Mouse (Mus musculus): ENCODE data around the gene Marveld2. TPM values are rescaled to one million over a fixed set of nuclear protein-coding genes. Genes with fewer than 3 reads are reported as not detected.
A peak's percentile ranks its signal among the peaks of the same experiment; 100 is the strongest.

Gene Marveld2
- polyA plus RNA-seq, 1 experiment, result 0.07 TPM

DNA sequence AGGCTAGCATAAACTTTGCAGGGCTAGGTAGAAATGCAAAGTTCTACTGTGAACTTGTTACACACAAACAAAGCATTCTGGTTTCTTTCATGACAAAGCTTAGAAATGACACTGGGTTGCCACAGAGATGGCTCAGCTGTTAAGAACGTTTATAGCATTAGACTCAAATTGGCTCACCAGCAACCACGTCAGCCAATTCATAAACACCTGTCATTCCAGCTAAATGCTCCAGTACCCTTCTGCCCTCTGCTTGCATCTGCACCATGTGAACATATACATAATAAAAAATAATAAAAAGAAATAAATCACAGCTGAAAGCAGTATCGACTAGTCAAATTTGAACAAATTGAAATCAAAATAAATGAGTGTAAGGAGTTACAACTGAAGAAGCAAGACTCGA is 5.5 kb upstream of the Marveld2 start:
- H3K36me3 ChIP-seq (ENCODE audit: control insufficient read depth, insufficient read depth), result peaks cover 45% of the 10 kb centered on the region
- H3K4me3 ChIP-seq, result no peak overlapping the region
- TF ChIP-seq MYOD1 (IDR thresholded peaks at IDR 0.05; ENCODE audit: control insufficient read depth in 1 of 3, insufficient read length in 2 of 3, low read depth in 2 of 3) (peak in 2 of 3 experiments; percentile 13 to 59), CEBPB (IDR thresholded peaks at IDR 0.05; ENCODE audit: insufficient read depth, poor library complexity, severe bottlenecking) (no peak), MYOG (IDR thresholded peaks at IDR 0.05; ENCODE audit: control insufficient read depth in 1 of 3, insufficient read depth in 1 of 3, insufficient read length in 2 of 3, low read depth in 2 of 3) (peak in 1 of 3 experiments; percentile 57)

DNA sequence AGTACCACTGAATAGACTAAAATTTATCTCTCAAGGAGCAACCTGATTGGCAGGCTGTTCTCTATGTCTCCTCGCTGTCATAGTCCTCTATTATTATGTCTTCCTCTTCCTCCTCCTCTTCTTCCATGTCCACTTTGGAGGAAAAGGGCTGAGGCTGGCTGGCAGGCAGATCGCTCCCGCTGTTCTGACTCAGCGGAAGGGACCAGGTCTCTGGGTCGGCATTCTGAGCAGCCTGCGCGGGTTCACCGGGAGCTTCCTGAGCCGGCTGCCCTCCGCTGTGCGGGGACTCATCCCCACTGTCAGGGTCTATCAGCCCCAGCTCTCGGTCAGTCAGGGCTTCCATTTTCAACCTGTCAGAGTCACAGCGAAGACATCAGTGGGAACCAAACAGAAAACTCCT is 812 bp upstream of the Marveld2 start:
- H3K36me3 ChIP-seq (ENCODE audit: control insufficient read depth, insufficient read depth), result peaks cover 28% of the 10 kb centered on the region
- H3K4me2 ChIP-seq (ENCODE audit: low read depth), result no peak overlapping the region
- H3K79me2 ChIP-seq (ENCODE audit: control insufficient read depth, insufficient read depth), result no peaks in the 10 kb centered on the region
- no peak overlapping the region for H3K4me3 ChIP-seq
- no peaks in the 10 kb centered on the region for H3K27me3 ChIP-seq (ENCODE audit: control insufficient read depth, insufficient read depth, insufficient read length)
- no peak overlapping the region for H3ac ChIP-seq (ENCODE audit: control insufficient read depth, insufficient read length)
- TF ChIP-seq REST (IDR thresholded peaks at IDR 0.05; ENCODE audit: insufficient read depth, insufficient read length) (no peak), MAX (IDR thresholded peaks at IDR 0.05; ENCODE audit: low read depth) (no peak), POLR2AphosphoS2 (IDR thresholded peaks at IDR 0.05; ENCODE audit: insufficient read length, low read depth) (no peak), E2F4 (IDR thresholded peaks at IDR 0.05; ENCODE audit: insufficient read depth) (no peak), POLR2A (IDR thresholded peaks at IDR 0.05; ENCODE audit: insufficient read length, low read depth) (no peak), CEBPB (IDR thresholded peaks at IDR 0.05; ENCODE audit: insufficient read depth, poor library complexity, severe bottlenecking) (no peak), TCF3 (IDR thresholded peaks at IDR 0.05; ENCODE audit: insufficient read length, low read depth) (no peak), USF1 (IDR thresholded peaks at IDR 0.05; ENCODE audit: low read depth) (no peak), TCF12 (IDR thresholded peaks at IDR 0.05; ENCODE audit: insufficient read depth, poor library complexity, severe bottlenecking) (no peak), MYOD1 (IDR thresholded peaks at IDR 0.05; ENCODE audit: control insufficient read depth in 1 of 3, insufficient read length in 2 of 3, low read depth in 2 of 3) (no peak), MYOG (IDR thresholded peaks at IDR 0.05; ENCODE audit: control insufficient read depth in 1 of 3, insufficient read depth in 1 of 3, insufficient read length in 2 of 3, low read depth in 2 of 3) (no peak)

More for the DNA sequence above, 5.5 kb upstream of the Marveld2 start:
- no peaks in the 10 kb centered on the region for H3K79me2 ChIP-seq (ENCODE audit: control insufficient read depth, insufficient read depth)
- H3ac ChIP-seq (ENCODE audit: control insufficient read depth, insufficient read length), result no peak overlapping the region
- H3K4me2 ChIP-seq (ENCODE audit: low read depth), result no peak overlapping the region
- no peaks in the 10 kb centered on the region for H3K27me3 ChIP-seq (ENCODE audit: control insufficient read depth, insufficient read depth, insufficient read length)

DNA sequence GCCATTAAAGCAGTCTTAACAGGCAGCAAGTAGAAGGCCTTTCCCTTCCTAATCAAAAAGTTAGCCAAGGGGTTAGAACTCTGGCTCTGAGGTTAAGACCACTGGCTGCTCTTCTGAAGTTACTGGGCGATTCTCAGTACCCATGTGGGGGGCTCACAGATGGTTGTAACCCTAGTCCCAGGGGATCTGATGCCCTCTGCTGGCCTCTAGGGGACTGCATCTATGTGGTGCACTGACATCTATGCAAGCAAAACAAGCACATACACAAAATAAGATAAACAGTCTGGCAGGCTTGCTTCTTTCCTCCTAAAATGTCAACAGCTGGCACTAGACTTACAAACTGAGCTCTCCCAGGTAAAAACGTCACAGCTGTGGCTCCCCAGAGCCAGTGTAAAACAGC is 3.9 kb downstream of the Marveld2 start:
- no peaks in the 10 kb centered on the region for H3K27me3 ChIP-seq (ENCODE audit: control insufficient read depth, insufficient read depth, insufficient read length)
- H3K36me3 ChIP-seq (ENCODE audit: control insufficient read depth, insufficient read depth), result no peaks in the 10 kb centered on the region
- TF ChIP-seq TCF3 (IDR thresholded peaks at IDR 0.05; ENCODE audit: insufficient read length, low read depth) (no peak), E2F4 (IDR thresholded peaks at IDR 0.05; ENCODE audit: insufficient read depth) (no peak), MYOD1 (IDR thresholded peaks at IDR 0.05; ENCODE audit: control insufficient read depth in 1 of 3, insufficient read length in 2 of 3, low read depth in 2 of 3) (no peak), USF1 (IDR thresholded peaks at IDR 0.05; ENCODE audit: low read depth) (no peak), POLR2AphosphoS2 (IDR thresholded peaks at IDR 0.05; ENCODE audit: insufficient read length, low read depth) (no peak), REST (IDR thresholded peaks at IDR 0.05; ENCODE audit: insufficient read depth, insufficient read length) (no peak), TCF12 (IDR thresholded peaks at IDR 0.05; ENCODE audit: insufficient read depth, poor library complexity, severe bottlenecking) (no peak)
- no peak overlapping the region for H3K4me3 ChIP-seq
- H3K4me2 ChIP-seq (ENCODE audit: low read depth), result no peak overlapping the region
- H3K79me2 ChIP-seq (ENCODE audit: control insufficient read depth, insufficient read depth), result no peaks in the 10 kb centered on the region
- no peak overlapping the region for H3ac ChIP-seq (ENCODE audit: control insufficient read depth, insufficient read length)

DNA sequence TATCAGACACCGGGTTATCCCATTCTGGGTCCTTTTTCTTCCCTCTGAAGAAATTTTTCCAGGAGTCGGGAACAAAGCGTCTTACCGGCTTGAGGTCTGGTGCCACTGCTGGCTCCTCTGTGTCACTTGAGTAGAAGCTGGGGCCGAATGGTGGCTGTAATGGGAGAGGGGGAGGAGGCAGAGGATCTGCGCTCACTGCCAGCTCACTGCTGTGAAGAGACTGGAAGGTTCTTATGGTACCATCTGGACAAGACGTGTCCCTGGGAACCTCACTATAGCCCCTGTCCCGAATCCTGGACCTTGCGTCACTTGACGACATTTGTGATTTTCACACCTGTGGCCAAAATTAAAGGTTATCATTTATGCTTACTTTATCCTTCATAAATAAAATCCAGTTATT is 4.5 kb downstream of the Marveld2 start:
- Histone ChIP-seq H3K4me3 (no peak overlapping the region), H3ac (ENCODE audit: control insufficient read depth, insufficient read length) (no peak overlapping the region), H3K4me2 (ENCODE audit: low read depth) (no peak overlapping the region), H3K27me3 (ENCODE audit: control insufficient read depth, insufficient read depth, insufficient read length) (no peaks in the 10 kb centered on the region), H3K36me3 (ENCODE audit: control insufficient read depth, insufficient read depth) (no peaks in the 10 kb centered on the region), H3K79me2 (ENCODE audit: control insufficient read depth, insufficient read depth) (no peaks in the 10 kb centered on the region)
- no peak for TF ChIP-seq MAX (IDR thresholded peaks at IDR 0.05; ENCODE audit: low read depth)
- TF ChIP-seq E2F4 (IDR thresholded peaks at IDR 0.05; ENCODE audit: insufficient read depth), result no peak
- no peak for TF ChIP-seq CEBPB (IDR thresholded peaks at IDR 0.05; ENCODE audit: insufficient read depth, poor library complexity, severe bottlenecking)
- TF ChIP-seq TCF12 (IDR thresholded peaks at IDR 0.05; ENCODE audit: insufficient read depth, poor library complexity, severe bottlenecking), result no peak
- no peak for TF ChIP-seq TCF3 (IDR thresholded peaks at IDR 0.05; ENCODE audit: insufficient read length, low read depth)
- TF ChIP-seq REST (IDR thresholded peaks at IDR 0.05; ENCODE audit: insufficient read depth, insufficient read length), result no peak
- TF ChIP-seq SRF (IDR thresholded peaks at IDR 0.05; ENCODE audit: control insufficient read depth, insufficient read length, low read depth), result no peak
- no peak for TF ChIP-seq POLR2A (IDR thresholded peaks at IDR 0.05; ENCODE audit: insufficient read length, low read depth)
- TF ChIP-seq MYOD1 (IDR thresholded peaks at IDR 0.05; ENCODE audit: control insufficient read depth in 1 of 3, insufficient read length in 2 of 3, low read depth in 2 of 3), result no peak
- no peak for TF ChIP-seq MYOG (IDR thresholded peaks at IDR 0.05; ENCODE audit: control insufficient read depth in 1 of 3, insufficient read depth in 1 of 3, insufficient read length in 2 of 3, low read depth in 2 of 3)
- TF ChIP-seq POLR2AphosphoS2 (IDR thresholded peaks at IDR 0.05; ENCODE audit: insufficient read length, low read depth), result no peak
- no peak for TF ChIP-seq USF1 (IDR thresholded peaks at IDR 0.05; ENCODE audit: low read depth)

DNA sequence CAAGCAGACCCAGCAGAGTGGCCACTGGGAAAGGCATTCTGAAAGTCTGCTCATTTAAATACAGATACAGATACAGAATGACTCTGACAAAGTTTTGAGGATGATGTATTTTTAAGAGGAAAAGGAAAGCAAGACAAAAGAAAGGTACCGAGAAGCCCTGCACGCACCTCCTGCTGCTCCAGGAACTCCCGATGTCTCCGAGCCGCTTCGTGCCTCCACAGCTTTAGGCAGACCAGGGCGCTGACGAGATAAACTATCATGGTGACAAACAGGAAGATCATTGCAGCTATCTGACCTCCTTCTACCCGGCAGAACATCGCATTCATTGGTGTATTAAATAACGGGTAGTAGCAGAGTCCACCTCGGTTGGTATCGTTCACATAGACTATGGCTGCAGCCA is 5.5 kb downstream of the Marveld2 start:
- Histone ChIP-seq H3K79me2 (ENCODE audit: control insufficient read depth, insufficient read depth) (no peaks in the 10 kb centered on the region), H3K36me3 (ENCODE audit: control insufficient read depth, insufficient read depth) (no peaks in the 10 kb centered on the region), H3ac (ENCODE audit: control insufficient read depth, insufficient read length) (no peak overlapping the region), H3K4me2 (ENCODE audit: low read depth) (no peak overlapping the region), H3K27me3 (ENCODE audit: control insufficient read depth, insufficient read depth, insufficient read length) (no peaks in the 10 kb centered on the region), H3K4me3 (no peak overlapping the region)
- TF ChIP-seq TCF3 (IDR thresholded peaks at IDR 0.05; ENCODE audit: insufficient read length, low read depth) (no peak), E2F4 (IDR thresholded peaks at IDR 0.05; ENCODE audit: insufficient read depth) (no peak), TCF12 (IDR thresholded peaks at IDR 0.05; ENCODE audit: insufficient read depth, poor library complexity, severe bottlenecking) (no peak), MYOG (IDR thresholded peaks at IDR 0.05; ENCODE audit: control insufficient read depth in 1 of 3, insufficient read depth in 1 of 3, insufficient read length in 2 of 3, low read depth in 2 of 3) (no peak), CEBPB (IDR thresholded peaks at IDR 0.05; ENCODE audit: insufficient read depth, poor library complexity, severe bottlenecking) (no peak), USF1 (IDR thresholded peaks at IDR 0.05; ENCODE audit: low read depth) (no peak), REST (IDR thresholded peaks at IDR 0.05; ENCODE audit: insufficient read depth, insufficient read length) (no peak), MAX (IDR thresholded peaks at IDR 0.05; ENCODE audit: low read depth) (no peak), MYOD1 (IDR thresholded peaks at IDR 0.05; ENCODE audit: control insufficient read depth in 1 of 3, insufficient read length in 2 of 3, low read depth in 2 of 3) (no peak), POLR2A (IDR thresholded peaks at IDR 0.05; ENCODE audit: insufficient read length, low read depth) (no peak), SRF (IDR thresholded peaks at IDR 0.05; ENCODE audit: control insufficient read depth, insufficient read length, low read depth) (no peak), POLR2AphosphoS2 (IDR thresholded peaks at IDR 0.05; ENCODE audit: insufficient read length, low read depth) (no peak)

Measured in myocyte (in vitro differentiated cells).